Mouse (Mus musculus): ENCODE measurements at regions not wholly inside any gene's neighbourhood (a gene's known extent, or its start where the extent isn't known, plus 50 kb on each side); places are given as distances from the start of the nearest gene placed in this dataset.

- H3K4me1 ChIP-seq (ENCODE audit: control insufficient read depth in 2 of 2, insufficient read depth in 2 of 2, low read length in 2 of 2, poor library complexity in 1 of 2) = no peaks in the 10 kb centered on the region
- H3K9me3 ChIP-seq (ENCODE audit: control insufficient read depth, insufficient read depth, low read depth, low read length) = no peaks in the 10 kb centered on the region
- no peak overlapping the region for H3K27ac ChIP-seq (ENCODE audit: insufficient read depth, low read depth, low read length, poor library complexity, severe bottlenecking)
- no peak for DNase-seq (ENCODE audit: low read depth, low spot score)
- no peaks in the 10 kb centered on the region for H3K36me3 ChIP-seq (ENCODE audit: control insufficient read depth, insufficient read depth, low read length, poor library complexity, severe bottlenecking)
- H3K4me3 ChIP-seq (ENCODE audit: insufficient read depth in 1 of 2, low read depth in 1 of 2, low read length in 2 of 2, poor library complexity in 1 of 2, severe bottlenecking in 1 of 2) = no peak overlapping the region
- in situ Hi-C loops (cut with MboI; ENCODE audit: low sequenced_read_pairs in 2 of 2, unreplicated experiment in 2 of 2) = no loop called here
- no peak for TF ChIP-seq ZNF384 (IDR thresholded peaks at IDR 0.05; ENCODE audit: low read depth, low read length)
- no peak for TF ChIP-seq MAFK (IDR thresholded peaks at IDR 0.05; ENCODE audit: insufficient read depth, low read depth, low read length)
- TF ChIP-seq HCFC1 (IDR thresholded peaks at IDR 0.05; ENCODE audit: borderline replicate concordance, insufficient read depth, low read length) = no peak
- TF ChIP-seq CHD2 (IDR thresholded peaks at IDR 0.05; ENCODE audit: low read depth, low read length) = no peak
- TF ChIP-seq ZC3H11A (IDR thresholded peaks at IDR 0.05; ENCODE audit: borderline replicate concordance, low read depth, low read length) = no peak
- H3K9ac ChIP-seq (ENCODE audit: insufficient read depth, low read depth, low read length, poor library complexity, severe bottlenecking) = no peak overlapping the region
Measured at GRCm38 (mm10) chr3:143053286-143053993, 171.6 kb upstream of the Pkn2 start.

- H3K9ac ChIP-seq (ENCODE audit: insufficient read depth, low read depth, low read length, poor library complexity, severe bottlenecking) = no peak overlapping the region
- H3K9me3 ChIP-seq (ENCODE audit: control insufficient read depth, insufficient read depth, low read depth, low read length) = no peaks in the 10 kb centered on the region
- no peak overlapping the region for H3K27ac ChIP-seq (ENCODE audit: insufficient read depth, low read depth, low read length, poor library complexity, severe bottlenecking)
- no peaks in the 10 kb centered on the region for H3K4me1 ChIP-seq (ENCODE audit: control insufficient read depth in 2 of 2, insufficient read depth in 2 of 2, low read length in 2 of 2, poor library complexity in 1 of 2)
- H3K4me3 ChIP-seq (ENCODE audit: insufficient read depth in 1 of 2, low read depth in 1 of 2, low read length in 2 of 2, poor library complexity in 1 of 2, severe bottlenecking in 1 of 2) = no peak overlapping the region
- no peak for DNase-seq (ENCODE audit: low read depth, low spot score)
- in situ Hi-C loops (cut with MboI; ENCODE audit: low sequenced_read_pairs in 2 of 2, unreplicated experiment in 2 of 2) = no loop called here
- H3K36me3 ChIP-seq (ENCODE audit: control insufficient read depth, insufficient read depth, low read length, poor library complexity, severe bottlenecking) = no peaks in the 10 kb centered on the region
- TF ChIP-seq MAFK (IDR thresholded peaks at IDR 0.05; ENCODE audit: insufficient read depth, low read depth, low read length) (no peak), HCFC1 (IDR thresholded peaks at IDR 0.05; ENCODE audit: borderline replicate concordance, insufficient read depth, low read length) (no peak), CHD2 (IDR thresholded peaks at IDR 0.05; ENCODE audit: low read depth, low read length) (no peak), ZC3H11A (IDR thresholded peaks at IDR 0.05; ENCODE audit: borderline replicate concordance, low read depth, low read length) (no peak), ZNF384 (IDR thresholded peaks at IDR 0.05; ENCODE audit: low read depth, low read length) (no peak)
Measured at GRCm38 (mm10) chr3:143040666-143041065, 158.9 kb upstream of the Pkn2 start.

- in situ Hi-C loops (cut with MboI; ENCODE audit: low sequenced_read_pairs in 2 of 2, unreplicated experiment in 2 of 2) = no loop called here
- Histone ChIP-seq H3K9me3 (ENCODE audit: control insufficient read depth, insufficient read depth, low read depth, low read length) (no peaks in the 10 kb centered on the region), H3K9ac (ENCODE audit: insufficient read depth, low read depth, low read length, poor library complexity, severe bottlenecking) (no peak overlapping the region), H3K36me3 (ENCODE audit: control insufficient read depth, insufficient read depth, low read length, poor library complexity, severe bottlenecking) (no peaks in the 10 kb centered on the region), H3K4me1 (ENCODE audit: control insufficient read depth in 2 of 2, insufficient read depth in 2 of 2, low read length in 2 of 2, poor library complexity in 1 of 2) (no peaks in the 10 kb centered on the region), H3K27ac (ENCODE audit: insufficient read depth, low read depth, low read length, poor library complexity, severe bottlenecking) (no peak overlapping the region), H3K4me3 (ENCODE audit: insufficient read depth in 1 of 2, low read depth in 1 of 2, low read length in 2 of 2, poor library complexity in 1 of 2, severe bottlenecking in 1 of 2) (no peak overlapping the region)
- no peak for DNase-seq (ENCODE audit: low read depth, low spot score)
- TF ChIP-seq HCFC1 (IDR thresholded peaks at IDR 0.05; ENCODE audit: borderline replicate concordance, insufficient read depth, low read length) (no peak), ZNF384 (IDR thresholded peaks at IDR 0.05; ENCODE audit: low read depth, low read length) (no peak), ZC3H11A (IDR thresholded peaks at IDR 0.05; ENCODE audit: borderline replicate concordance, low read depth, low read length) (no peak), CHD2 (IDR thresholded peaks at IDR 0.05; ENCODE audit: low read depth, low read length) (no peak), MAFK (IDR thresholded peaks at IDR 0.05; ENCODE audit: insufficient read depth, low read depth, low read length) (no peak)
Measured at GRCm38 (mm10) chr3:143036108-143036507, 154.3 kb upstream of the Pkn2 start.

GRCm38 (mm10) chr3:143034588-143034987, 152.8 kb upstream of the Pkn2 start:
- H3K4me1 ChIP-seq (ENCODE audit: control insufficient read depth in 2 of 2, insufficient read depth in 2 of 2, low read length in 2 of 2, poor library complexity in 1 of 2) = no peaks in the 10 kb centered on the region
- H3K9me3 ChIP-seq (ENCODE audit: control insufficient read depth, insufficient read depth, low read depth, low read length) = no peaks in the 10 kb centered on the region
- in situ Hi-C loops (cut with MboI; ENCODE audit: low sequenced_read_pairs in 2 of 2, unreplicated experiment in 2 of 2) = no loop called here
- TF ChIP-seq MAFK (IDR thresholded peaks at IDR 0.05; ENCODE audit: insufficient read depth, low read depth, low read length) (no peak), CHD2 (IDR thresholded peaks at IDR 0.05; ENCODE audit: low read depth, low read length) (no peak), ZC3H11A (IDR thresholded peaks at IDR 0.05; ENCODE audit: borderline replicate concordance, low read depth, low read length) (no peak), HCFC1 (IDR thresholded peaks at IDR 0.05; ENCODE audit: borderline replicate concordance, insufficient read depth, low read length) (no peak), ZNF384 (IDR thresholded peaks at IDR 0.05; ENCODE audit: low read depth, low read length) (no peak)
- no peak overlapping the region for H3K4me3 ChIP-seq (ENCODE audit: insufficient read depth in 1 of 2, low read depth in 1 of 2, low read length in 2 of 2, poor library complexity in 1 of 2, severe bottlenecking in 1 of 2)
- H3K27ac ChIP-seq (ENCODE audit: insufficient read depth, low read depth, low read length, poor library complexity, severe bottlenecking) = no peak overlapping the region
- DNase-seq (ENCODE audit: low read depth, low spot score) = no peak
- H3K36me3 ChIP-seq (ENCODE audit: control insufficient read depth, insufficient read depth, low read length, poor library complexity, severe bottlenecking) = no peaks in the 10 kb centered on the region
- H3K9ac ChIP-seq (ENCODE audit: insufficient read depth, low read depth, low read length, poor library complexity, severe bottlenecking) = no peak overlapping the region
